Mouse (Mus musculus) granulocyte monocyte progenitor cell, adult 5-6 weeks (primary cell): ENCODE measurements around the gene Olfr1431. TPM values are rescaled to one million over a fixed set of nuclear protein-coding genes. Genes with fewer than 3 reads are reported as not detected.
"Not testable (repeated sequence)": the region's sequence is repeated elsewhere in the genome, so short reads cannot be mapped to it uniquely, and the experiment has no call there.

ENCODE experiments used
- ATAC-seq: replicated peaks from 2 replicates; pipeline ENCODE4 v1.8.0; 2016; ENCODE audit warnings: mild to moderate bottlenecking, moderate TSS enrichment, inconsistent platforms; ENCODE audit not compliant: poor library complexity, severe bottlenecking
- total RNA-seq, 2 experiments: library from RNA; stranded (forward) in 1 of 2; stranded (reverse) in 1 of 2; fragments of 200-712, 200-1000 nt in 1 of 2; fragments of >200 nt in 1 of 2; fragmentation: Nextera tagmentation in 1 of 2; gene quantifications; 2 replicates each; pipeline ENCODE4 v1.2.3; 2014 to 2017

The Olfr1431 gene
- total RNA-seq (2014; fragmentation: Nextera tagmentation) (not detected in 2 replicates), total RNA-seq (2017) (not detected in 2 replicates)

DNA sequence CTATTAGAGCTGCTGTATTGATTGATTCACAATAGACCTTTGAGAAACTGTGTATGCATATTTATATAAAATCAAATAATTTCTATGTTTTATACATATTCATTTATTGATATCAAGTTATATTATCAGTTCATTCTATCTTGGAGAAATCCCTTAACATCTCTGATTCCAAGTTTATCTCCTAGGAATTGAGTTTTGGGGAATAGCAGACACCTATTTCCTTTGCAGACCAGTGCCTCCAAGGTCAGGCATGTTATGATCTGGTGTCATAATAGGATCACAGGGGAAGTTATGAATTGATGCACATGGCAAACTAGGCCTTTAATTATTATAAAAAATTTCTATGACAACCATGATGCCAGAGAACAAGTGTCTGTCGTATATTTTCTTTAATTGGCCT, at the start of gene Olfr1431:
Gene Olfr1431, plus strand, starts transcription at position 301 of the 400 bp plus-strand sequence.
- ATAC-seq = no peak

DNA sequence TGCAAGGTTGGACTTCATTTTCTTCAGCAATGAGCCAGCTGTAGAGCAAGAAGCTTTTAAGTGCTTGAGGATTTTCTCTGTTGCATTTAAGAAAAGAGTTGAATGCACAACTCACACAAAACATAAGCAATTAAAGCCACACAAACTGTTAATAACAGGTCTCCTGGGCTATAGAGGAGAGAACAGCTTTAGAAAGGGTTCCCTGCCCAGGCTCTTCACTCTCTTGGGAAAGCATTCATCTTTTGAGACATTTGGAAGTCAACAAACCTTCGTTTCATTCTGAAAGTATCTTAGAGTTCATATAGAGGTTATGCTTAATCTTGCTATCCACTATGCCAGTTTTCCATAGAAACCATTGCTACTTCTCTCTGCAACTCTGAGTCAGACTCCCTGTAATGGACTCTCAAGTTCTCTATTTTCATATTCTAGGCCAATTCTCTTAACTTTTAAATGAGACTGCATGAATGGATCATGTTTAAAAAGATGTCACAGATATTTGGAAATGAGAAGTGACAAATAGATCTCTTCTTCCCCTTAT, 30.3 kb upstream of the Olfr1431 start, which contains the start of gene Olfr1555-ps1:
Gene Olfr1555-ps1, minus strand, starts transcription at position 51 of the 538 bp plus-strand sequence.
- ATAC-seq = not testable (repeated sequence)

GRCm38 (mm10) chr19:12175431-12175830, 25.0 kb upstream of the Olfr1431 start:
- not testable (repeated sequence) for ATAC-seq

- ATAC-seq = not testable (repeated sequence)
Observed at GRCm38 (mm10) chr19:12199076-12199475, 1.4 kb upstream of the Olfr1431 start.

GRCm38 (mm10) chr19:12232496-12232895, 32.1 kb downstream of the Olfr1431 start, which contains the start of gene Olfr1432:
Gene Olfr1432 (minus strand): TSS chr19:12232596.
- ATAC-seq = not testable (repeated sequence)

DNA sequence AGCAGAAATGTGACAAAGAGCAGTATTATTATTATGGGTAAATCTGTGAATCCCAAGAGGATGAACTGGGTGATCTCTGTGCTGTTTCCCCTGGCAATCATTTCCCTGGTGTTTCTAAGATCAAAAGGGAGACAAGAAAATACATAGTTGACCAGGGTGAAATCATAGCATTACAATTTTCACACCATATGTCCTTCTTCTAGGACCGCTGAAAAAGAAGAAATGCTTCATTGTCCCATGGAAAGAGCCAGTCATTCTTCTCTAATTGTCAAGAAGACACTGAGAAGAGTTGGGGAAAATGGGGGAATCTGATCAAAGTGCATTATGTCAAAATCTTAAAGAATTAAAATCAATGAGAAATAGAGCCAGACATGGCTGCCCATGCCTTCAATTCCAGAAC, 41.1 kb downstream of the Olfr1431 start, which contains the start of gene Olfr262:
Gene Olfr262, minus strand, starts transcription at position 101 of the 400 bp plus-strand sequence.
- ATAC-seq = no peak

GRCm38 (mm10) chr19:12260732-12261131, 60.3 kb downstream of the Olfr1431 start, which contains the start of gene Olfr235:
Gene Olfr235 (plus strand): TSS chr19:12261032.
- no peak for ATAC-seq

Other genes with a start within 250 kb of the Olfr1431 start
- 39.1 and 46.5 TPM in 2 replicates for gene Osbp, start 234.7 kb upstream of the Olfr1431 start, total RNA-seq (2014; fragmentation: Nextera tagmentation)
- gene Osbp, start 234.7 kb upstream of the Olfr1431 start, total RNA-seq (2017) = 35.2 and 42.3 TPM in 2 replicates
- gene Olfr1423, start 159.3 kb upstream of the Olfr1431 start, total RNA-seq (2014; fragmentation: Nextera tagmentation) = not detected in 2 replicates
- gene Olfr1423, start 159.3 kb upstream of the Olfr1431 start, total RNA-seq (2017) = not detected in 2 replicates
- gene Olfr1424, start 138.0 kb upstream of the Olfr1431 start, total RNA-seq (2014; fragmentation: Nextera tagmentation) = not detected in 2 replicates
- gene Olfr1424, start 138.0 kb upstream of the Olfr1431 start, total RNA-seq (2017) = not detected in 2 replicates
- gene Olfr1425, start 122.9 kb upstream of the Olfr1431 start, total RNA-seq (2014; fragmentation: Nextera tagmentation) = not detected in 2 replicates
- gene Olfr1425, start 122.9 kb upstream of the Olfr1431 start, total RNA-seq (2017) = not detected in 2 replicates
- not detected in 2 replicates for gene Olfr1426, start 108.6 kb upstream of the Olfr1431 start, total RNA-seq (2014; fragmentation: Nextera tagmentation)
- gene Olfr1426, start 108.6 kb upstream of the Olfr1431 start, total RNA-seq (2017) = not detected in 2 replicates
- not detected in 2 replicates for gene Olfr1427, start 97.3 kb upstream of the Olfr1431 start, total RNA-seq (2014; fragmentation: Nextera tagmentation)
- gene Olfr1427, start 97.3 kb upstream of the Olfr1431 start, total RNA-seq (2017) = not detected in 2 replicates
- not detected in 2 replicates for gene Olfr1428, start 84.7 kb upstream of the Olfr1431 start, total RNA-seq (2014; fragmentation: Nextera tagmentation)
- gene Olfr1428, start 84.7 kb upstream of the Olfr1431 start, total RNA-seq (2017) = not detected in 2 replicates
- not detected in 2 replicates for gene Olfr76, start 77.4 kb upstream of the Olfr1431 start, total RNA-seq (2014; fragmentation: Nextera tagmentation)
- gene Olfr76, start 77.4 kb upstream of the Olfr1431 start, total RNA-seq (2017) = not detected in 2 replicates
- gene Olfr1555-ps1, start 30.5 kb upstream of the Olfr1431 start, total RNA-seq (2014; fragmentation: Nextera tagmentation) = not detected in 2 replicates
- not detected in 2 replicates for gene Olfr1555-ps1, start 30.5 kb upstream of the Olfr1431 start, total RNA-seq (2017)
- not detected in 2 replicates for gene Olfr1432, start 32.0 kb downstream of the Olfr1431 start, total RNA-seq (2014; fragmentation: Nextera tagmentation)
- not detected in 2 replicates for gene Olfr1432, start 32.0 kb downstream of the Olfr1431 start, total RNA-seq (2017)
- gene Olfr262, start 41.0 kb downstream of the Olfr1431 start, total RNA-seq (2014; fragmentation: Nextera tagmentation) = not detected in 2 replicates
- gene Olfr262, start 41.0 kb downstream of the Olfr1431 start, total RNA-seq (2017) = not detected in 2 replicates
- not detected in 2 replicates for gene Olfr235, start 60.4 kb downstream of the Olfr1431 start, total RNA-seq (2014; fragmentation: Nextera tagmentation)
- gene Olfr235, start 60.4 kb downstream of the Olfr1431 start, total RNA-seq (2017) = not detected in 2 replicates
- gene Olfr1434, start 79.2 kb downstream of the Olfr1431 start, total RNA-seq (2014; fragmentation: Nextera tagmentation) = not detected in 2 replicates
- gene Olfr1434, start 79.2 kb downstream of the Olfr1431 start, total RNA-seq (2017) = not detected in 2 replicates
- not detected in 2 replicates for gene Olfr1436, start 98.5 kb downstream of the Olfr1431 start, total RNA-seq (2014; fragmentation: Nextera tagmentation)
- gene Olfr1436, start 98.5 kb downstream of the Olfr1431 start, total RNA-seq (2017) = not detected in 2 replicates
- gene Olfr1437, start 124.5 kb downstream of the Olfr1431 start, total RNA-seq (2014; fragmentation: Nextera tagmentation) = not detected in 2 replicates
- not detected in 2 replicates for gene Olfr1437, start 124.5 kb downstream of the Olfr1431 start, total RNA-seq (2017)
- gene Olfr1438-ps1, start 135.3 kb downstream of the Olfr1431 start, total RNA-seq (2014; fragmentation: Nextera tagmentation) = not detected in 2 replicates
- gene Olfr1438-ps1, start 135.3 kb downstream of the Olfr1431 start, total RNA-seq (2017) = not detected in 2 replicates
- gene Olfr1440, start 186.6 kb downstream of the Olfr1431 start, total RNA-seq (2014; fragmentation: Nextera tagmentation) = not detected in 2 replicates
- not detected in 2 replicates for gene Olfr1440, start 186.6 kb downstream of the Olfr1431 start, total RNA-seq (2017)
- not detected in 2 replicates for gene Olfr1441, start 216.8 kb downstream of the Olfr1431 start, total RNA-seq (2014; fragmentation: Nextera tagmentation)
- gene Olfr1441, start 216.8 kb downstream of the Olfr1431 start, total RNA-seq (2017) = not detected in 2 replicates
- not detected in 2 replicates for gene Pfpl, start 227.3 kb downstream of the Olfr1431 start, total RNA-seq (2014; fragmentation: Nextera tagmentation)
- gene Pfpl, start 227.3 kb downstream of the Olfr1431 start, total RNA-seq (2017) = not detected in 2 replicates